Mouse (Mus musculus): ENCODE data around the gene Tmem132d. TPM values are rescaled to one million over a fixed set of nuclear protein-coding genes. Genes with fewer than 3 reads are reported as not detected.
A peak's percentile ranks its signal among the peaks of the same experiment; 100 is the strongest.

Gene Tmem132d
- polyA plus RNA-seq, 1 experiment from 2014 or later: 3.3 TPM

- WGBS: 43% methylated on average over 9 of the region's 9 CpGs
These were observed 909 bp upstream of the Tmem132d start for GRCm38 (mm10) chr5:128433786-128434185.

GRCm38 (mm10) chr5:128432422-128432821 is 455 bp downstream of the Tmem132d start:
- peak overlapping the region; percentile 50 for H3K4me3 ChIP-seq (ENCODE audit: low read depth, low read length)
- ATAC-seq (ENCODE audit: insufficient read depth) (0 out of 2 replicates have a peak, but pooled peaks have one; percentile 14), DNase-seq (no peak)
- peak overlapping the region; percentile 67 for H3K4me2 ChIP-seq
- H3K27ac ChIP-seq (ENCODE audit: low read depth): no peak overlapping the region
- H3K36me3 ChIP-seq (ENCODE audit: insufficient read depth): no peaks in the 10 kb centered on the region
- H3K9me3 ChIP-seq (ENCODE audit: low read depth, low read length): no peaks in the 10 kb centered on the region
- H3K27me3 ChIP-seq (ENCODE audit: insufficient read depth, low read length): peaks cover 42% of the 10 kb centered on the region
- no peak for TF ChIP-seq CTCF (IDR thresholded peaks at IDR 0.05; ENCODE audit: low read depth)
- WGBS: 2% methylated on average over 37 of the region's 37 CpGs
- H3K4me1 ChIP-seq (ENCODE audit: insufficient read depth): no peaks in the 10 kb centered on the region
- H3K9ac ChIP-seq: peak overlapping the region; percentile 51

More at GRCm38 (mm10) chr5:128433786-128434185, 909 bp upstream of the Tmem132d start:
- no peaks in the 10 kb centered on the region for H3K36me3 ChIP-seq (ENCODE audit: insufficient read depth)
- no peaks in the 10 kb centered on the region for H3K9me3 ChIP-seq (ENCODE audit: low read depth, low read length)
- H3K4me1 ChIP-seq (ENCODE audit: insufficient read depth): no peaks in the 10 kb centered on the region
- TF ChIP-seq CTCF (IDR thresholded peaks at IDR 0.05; ENCODE audit: low read depth): no peak
- ATAC-seq (ENCODE audit: insufficient read depth) (no peak), DNase-seq (no peak)
- peaks cover 42% of the 10 kb centered on the region for H3K27me3 ChIP-seq (ENCODE audit: insufficient read depth, low read length)
- no peak overlapping the region for H3K9ac ChIP-seq
- H3K4me2 ChIP-seq: no peak overlapping the region
- no peak overlapping the region for H3K27ac ChIP-seq (ENCODE audit: low read depth)
- H3K4me3 ChIP-seq (ENCODE audit: low read depth, low read length): no peak overlapping the region

- peak; percentile 62; the same call in 1 of the 2 replicates for ATAC-seq (ENCODE audit: insufficient read depth)
- no peaks in the 10 kb centered on the region for H3K36me3 ChIP-seq (ENCODE audit: insufficient read depth)
- no peak overlapping the region for H3K4me3 ChIP-seq (ENCODE audit: low read depth, low read length)
- H3K9ac ChIP-seq: no peak overlapping the region
- no peaks in the 10 kb centered on the region for H3K27me3 ChIP-seq (ENCODE audit: insufficient read depth, low read length)
- 61% methylated on average over 4 of the region's 4 CpGs for WGBS
- H3K27ac ChIP-seq (ENCODE audit: low read depth): 0 out of 2 replicates have a peak overlapping the region, but pooled peaks have one; percentile 76
- TF ChIP-seq CTCF (IDR thresholded peaks at IDR 0.05; ENCODE audit: low read depth): no peak
- H3K9me3 ChIP-seq (ENCODE audit: low read depth, low read length): no peaks in the 10 kb centered on the region
- no peak overlapping the region for H3K4me2 ChIP-seq
- peak; percentile 50 for DNase-seq
- no peaks in the 10 kb centered on the region for H3K4me1 ChIP-seq (ENCODE audit: insufficient read depth)
These were observed 8.2 kb downstream of the Tmem132d start for GRCm38 (mm10) chr5:128424636-128425035.

- no peak for DNase-seq
- Histone ChIP-seq H3K9me3 (ENCODE audit: low read depth, low read length) (no peaks in the 10 kb centered on the region), H3K36me3 (ENCODE audit: insufficient read depth) (no peaks in the 10 kb centered on the region), H3K4me2 (no peak overlapping the region), H3K27me3 (ENCODE audit: insufficient read depth, low read length) (no peaks in the 10 kb centered on the region), H3K27ac (ENCODE audit: low read depth) (peak overlapping the region; percentile 76), H3K4me1 (ENCODE audit: insufficient read depth) (no peaks in the 10 kb centered on the region), H3K9ac (no peak overlapping the region), H3K4me3 (ENCODE audit: low read depth, low read length) (no peak overlapping the region)
- ATAC-seq (ENCODE audit: insufficient read depth): no peak; the same call in 1 of the 2 replicates
- 59% methylated on average over 2 of the region's 2 CpGs for WGBS
- TF ChIP-seq CTCF (IDR thresholded peaks at IDR 0.05; ENCODE audit: low read depth): no peak
These were observed 8.7 kb downstream of the Tmem132d start for GRCm38 (mm10) chr5:128424213-128424612.

GRCm38 (mm10) chr5:128422090-128422489 is 10.8 kb downstream of the Tmem132d start:
- no peak overlapping the region for H3K9ac ChIP-seq
- ATAC-seq (ENCODE audit: insufficient read depth) (no peak), DNase-seq (no peak)
- H3K4me1 ChIP-seq (ENCODE audit: insufficient read depth): no peaks in the 10 kb centered on the region
- 0 out of 2 replicates have a peak, but pooled peaks have one; percentile 21 for TF ChIP-seq CTCF (IDR thresholded peaks at IDR 0.05; ENCODE audit: low read depth)
- no peaks in the 10 kb centered on the region for H3K9me3 ChIP-seq (ENCODE audit: low read depth, low read length)
- no peaks in the 10 kb centered on the region for H3K27me3 ChIP-seq (ENCODE audit: insufficient read depth, low read length)
- no peak overlapping the region for H3K27ac ChIP-seq (ENCODE audit: low read depth)
- WGBS: 93% methylated on average over 2 of the region's 2 CpGs
- H3K4me2 ChIP-seq: no peak overlapping the region
- no peaks in the 10 kb centered on the region for H3K36me3 ChIP-seq (ENCODE audit: insufficient read depth)
- H3K4me3 ChIP-seq (ENCODE audit: low read depth, low read length): no peak overlapping the region

- Histone ChIP-seq H3K4me1 (ENCODE audit: insufficient read depth) (no peaks in the 10 kb centered on the region), H3K27ac (ENCODE audit: low read depth) (no peak overlapping the region), H3K4me3 (ENCODE audit: low read depth, low read length) (no peak overlapping the region), H3K4me2 (no peak overlapping the region), H3K27me3 (ENCODE audit: insufficient read depth, low read length) (no peaks in the 10 kb centered on the region), H3K36me3 (ENCODE audit: insufficient read depth) (no peaks in the 10 kb centered on the region), H3K9ac (no peak overlapping the region), H3K9me3 (ENCODE audit: low read depth, low read length) (no peaks in the 10 kb centered on the region)
- DNase-seq (peak; percentile 45), ATAC-seq (ENCODE audit: insufficient read depth) (peak; percentile 65; the same call in 1 of the 2 replicates)
- TF ChIP-seq CTCF (IDR thresholded peaks at IDR 0.05; ENCODE audit: low read depth): no peak
- WGBS: 43% methylated on average over 11 of the region's 11 CpGs
These were observed 14.6 kb downstream of the Tmem132d start for GRCm38 (mm10) chr5:128418149-128418710.

GRCm38 (mm10) chr5:128414056-128414455 is 18.8 kb downstream of the Tmem132d start:
- H3K4me3 ChIP-seq (ENCODE audit: low read depth, low read length): no peak overlapping the region
- H3K27me3 ChIP-seq (ENCODE audit: insufficient read depth, low read length): no peaks in the 10 kb centered on the region
- no peak overlapping the region for H3K4me2 ChIP-seq
- DNase-seq (no peak), ATAC-seq (ENCODE audit: insufficient read depth) (no peak)
- no peaks in the 10 kb centered on the region for H3K9me3 ChIP-seq (ENCODE audit: low read depth, low read length)
- whole genome bisulfite sequencing: 54% methylated on average over 8 of the region's 8 CpGs
- H3K9ac ChIP-seq: no peak overlapping the region
- no peaks in the 10 kb centered on the region for H3K36me3 ChIP-seq (ENCODE audit: insufficient read depth)
- no peak for TF ChIP-seq CTCF (IDR thresholded peaks at IDR 0.05; ENCODE audit: low read depth)
- no peaks in the 10 kb centered on the region for H3K4me1 ChIP-seq (ENCODE audit: insufficient read depth)
- H3K27ac ChIP-seq (ENCODE audit: low read depth): no peak overlapping the region

All from lung, embryonic 14.5 days (tissue).